Mouse (Mus musculus): ENCODE data around the gene Clcnka. TPM values are rescaled to one million over a fixed set of nuclear protein-coding genes. Genes with fewer than 3 reads are reported as not detected.

Clcnka gene
- polyA plus RNA-seq, 1 experiment, result not detected

DNA sequence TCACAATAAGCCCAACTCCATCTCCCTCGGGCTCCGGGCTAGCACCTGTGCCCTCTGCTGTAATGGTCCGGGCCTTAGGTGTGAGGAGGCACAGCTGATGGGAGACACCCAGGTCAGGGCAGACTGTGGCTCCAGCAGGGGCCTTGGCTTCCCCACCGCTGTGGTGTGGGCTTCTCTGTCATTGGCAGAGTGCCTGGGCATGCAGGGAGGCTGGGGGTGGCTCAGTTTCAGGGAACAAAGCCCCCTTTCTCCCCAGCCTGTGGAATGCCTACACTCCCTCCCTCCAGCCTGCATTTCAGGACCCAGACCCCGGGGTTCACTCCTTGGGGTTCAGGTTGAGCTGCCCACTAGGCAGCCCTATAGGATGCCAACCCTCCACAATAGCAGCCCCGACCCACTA is 62.3 kb downstream of the Clcnka start:
- WGBS, result 32% methylated on average over 6 of the region's 6 CpGs
- Histone ChIP-seq H3K4me1 (ENCODE audit: control insufficient read depth, insufficient read depth, low read length) (no peaks in the 10 kb centered on the region; the same call in 1 of the 2 replicates), H3K4me3 (replicated peaks; ENCODE audit: insufficient read depth, low read depth, low read length) (no peak overlapping the region), H3K27ac (ENCODE audit: insufficient read depth, low read length) (no peak overlapping the region), H3K27me3 (ENCODE audit: control insufficient read depth, insufficient read depth, low read length) (no peaks in the 10 kb centered on the region)
- no peak for DNase-seq
- TF ChIP-seq POLR2A (IDR thresholded peaks at IDR 0.05; ENCODE audit: borderline replicate concordance, insufficient read depth, low read length), result no peak
- no peak for TF ChIP-seq CTCF (IDR thresholded peaks at IDR 0.05; ENCODE audit: borderline replicate concordance, insufficient read depth, low read depth, low read length)

DNA sequence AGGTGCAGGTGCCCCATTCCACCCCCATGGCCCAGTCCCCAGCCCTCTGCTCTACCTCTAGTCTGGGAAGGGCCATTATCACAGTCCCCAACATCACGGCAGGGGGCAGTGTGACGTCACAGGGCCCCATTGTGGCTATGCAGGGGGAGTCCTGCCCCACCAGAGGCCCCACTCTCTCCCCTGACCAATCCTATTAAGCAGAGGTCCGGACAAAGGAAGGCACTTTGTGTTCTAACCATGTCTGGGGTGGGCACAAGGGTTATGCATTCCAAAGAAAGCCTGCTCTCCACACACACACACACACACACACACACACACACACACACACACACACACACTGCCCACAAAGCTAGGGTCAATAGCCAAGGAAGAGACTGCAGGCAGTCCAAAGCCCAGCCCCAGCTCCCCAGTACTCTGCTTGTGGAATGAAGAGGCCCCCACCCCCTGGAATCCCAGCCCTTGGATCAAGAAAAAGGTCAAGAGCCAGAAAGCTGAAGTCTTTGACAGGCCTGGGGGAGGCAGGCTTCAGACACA is 63.2 kb downstream of the Clcnka start:
- WGBS, result 39% methylated on average over 3 of the region's 3 CpGs

DNA sequence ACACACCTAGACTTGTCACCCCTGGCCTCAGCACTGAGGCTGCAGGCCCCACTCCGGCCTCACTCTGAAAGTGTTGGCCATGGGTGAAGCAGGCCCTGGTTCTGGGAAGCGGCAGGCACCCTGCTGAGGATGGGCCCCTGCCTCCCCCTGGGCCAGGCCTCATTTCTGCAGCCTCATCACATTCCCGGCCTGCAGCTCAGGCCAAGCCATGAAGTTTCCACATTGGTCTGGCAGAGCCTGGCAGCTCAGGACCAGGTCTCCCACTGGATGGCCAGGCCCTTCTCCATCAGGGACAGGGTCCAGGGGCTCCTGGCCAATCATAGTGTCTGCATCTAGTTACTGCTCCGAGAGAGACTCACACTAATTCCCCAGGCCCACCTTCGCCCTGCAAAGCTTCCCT is 63.8 kb downstream of the Clcnka start:
- no peak overlapping the region for H3K27ac ChIP-seq (ENCODE audit: insufficient read depth, low read length)

More for the DNA sequence above, 63.2 kb downstream of the Clcnka start:
- Histone ChIP-seq H3K4me3 (replicated peaks; ENCODE audit: insufficient read depth, low read depth, low read length) (no peak overlapping the region), H3K27ac (ENCODE audit: insufficient read depth, low read length) (no peak overlapping the region), H3K27me3 (ENCODE audit: control insufficient read depth, insufficient read depth, low read length) (no peaks in the 10 kb centered on the region), H3K4me1 (ENCODE audit: control insufficient read depth, insufficient read depth, low read length) (no peaks in the 10 kb centered on the region; the same call in 1 of the 2 replicates)
- TF ChIP-seq POLR2A (IDR thresholded peaks at IDR 0.05; ENCODE audit: borderline replicate concordance, insufficient read depth, low read length) (no peak), CTCF (IDR thresholded peaks at IDR 0.05; ENCODE audit: borderline replicate concordance, insufficient read depth, low read depth, low read length) (no peak)
- no peak for DNase-seq

More for the DNA sequence above, 63.8 kb downstream of the Clcnka start:
- 68% methylated on average over 5 of the region's 5 CpGs for WGBS
- H3K4me1 ChIP-seq (ENCODE audit: control insufficient read depth, insufficient read depth, low read length), result no peaks in the 10 kb centered on the region; the same call in 1 of the 2 replicates
- TF ChIP-seq POLR2A (IDR thresholded peaks at IDR 0.05; ENCODE audit: borderline replicate concordance, insufficient read depth, low read length) (no peak), CTCF (IDR thresholded peaks at IDR 0.05; ENCODE audit: borderline replicate concordance, insufficient read depth, low read depth, low read length) (no peak)
- H3K4me3 ChIP-seq (replicated peaks; ENCODE audit: insufficient read depth, low read depth, low read length), result no peak overlapping the region
- no peaks in the 10 kb centered on the region for H3K27me3 ChIP-seq (ENCODE audit: control insufficient read depth, insufficient read depth, low read length)
- no peak for DNase-seq

Other genes with a start within 250 kb of the Clcnka start
- gene Rsg1, start 184.8 kb downstream of the Clcnka start, polyA plus RNA-seq (2012; rRNA removed), result 4.7 and 6.8 TPM in 2 replicates
- gene Arhgef19, start 159.2 kb downstream of the Clcnka start, polyA plus RNA-seq (2012; rRNA removed), result 14.0 and 15.0 TPM in 2 replicates
- 1.9 and 2.0 TPM in 2 replicates for gene Epha2, start 97.5 kb downstream of the Clcnka start, polyA plus RNA-seq (2012; rRNA removed)
- 17.9 and 18.2 TPM in 2 replicates for gene Fam131c, start 30.5 kb downstream of the Clcnka start, polyA plus RNA-seq (2012; rRNA removed)
- gene Clcnkb, start 17.3 kb upstream of the Clcnka start, polyA plus RNA-seq (2012; rRNA removed), result not detected in 2 replicates
- gene Hspb7, start 22.1 kb upstream of the Clcnka start, polyA plus RNA-seq (2012; rRNA removed), result 0.10 and 0.16 TPM in 2 replicates
- 8.7 and 12.9 TPM in 2 replicates for gene Srarp, start 37.4 kb upstream of the Clcnka start, polyA plus RNA-seq (2012; rRNA removed)
- gene Zbtb17, start 45.9 kb upstream of the Clcnka start, polyA plus RNA-seq (2012; rRNA removed), result 34.7 TPM in 2 replicates
- gene Spen, start 139.9 kb upstream of the Clcnka start, polyA plus RNA-seq (2012; rRNA removed), result 16.6 and 18.6 TPM in 2 replicates
- 2.3 and 2.6 TPM in 2 replicates for gene Fblim1, start 207.4 kb upstream of the Clcnka start, polyA plus RNA-seq (2012; rRNA removed)
- 0.57 and 0.73 TPM in 2 replicates for gene Tmem82, start 219.9 kb upstream of the Clcnka start, polyA plus RNA-seq (2012; rRNA removed)
- gene Slc25a34, start 225.1 kb upstream of the Clcnka start, polyA plus RNA-seq (2012; rRNA removed), result 7.7 and 9.5 TPM in 2 replicates